Mouse (Mus musculus) ES-Bruce4 (cell line): ENCODE measurements around the gene Rpl35a.

Experiments
- EP300 ChIP-seq: IDR thresholded peaks from 2 replicates; pipeline ENCODE4 v1.6.1; 2011; ENCODE audit warnings: low read depth, low read length; ENCODE audit not compliant: insufficient read depth
- POLR2A ChIP-seq: IDR thresholded peaks from one replicate; pipeline ENCODE4 v1.8.1; 2011; ENCODE audit warnings: low read length; ENCODE audit not compliant: insufficient read depth

GRCm38 (mm10) chr16:33064636-33065035, 8.4 kb downstream of the Rpl35a start:
- TF ChIP-seq EP300 (no peak), POLR2A (no peak)
